Mouse (Mus musculus): ENCODE data around the gene Camsap2. TPM values are rescaled to one million over a fixed set of nuclear protein-coding genes. Genes with fewer than 3 reads are reported as not detected.

The Camsap2 gene
- polyA plus RNA-seq, 1 experiment = 19.6 TPM

GRCm38 (mm10) chr1:136223758-136224342, 122.1 kb downstream of the Camsap2 start:
- 78% methylated on average over 10 of the region's 10 CpGs for WGBS
- no peak overlapping the region for H3K4me3 ChIP-seq (replicated peaks; ENCODE audit: control insufficient read depth, low read depth, low read length)
- H3K27ac ChIP-seq (ENCODE audit: control insufficient read depth, insufficient read depth, low read depth, low read length, poor library complexity) = no peak overlapping the region
- no peaks in the 10 kb centered on the region for H3K4me1 ChIP-seq (ENCODE audit: control insufficient read depth, insufficient read depth, low read length)
- TF ChIP-seq POLR2A (IDR thresholded peaks at IDR 0.05; ENCODE audit: borderline replicate concordance, control insufficient read depth, low read depth, low read length) (no peak), CTCF (IDR thresholded peaks at IDR 0.05; ENCODE audit: control insufficient read depth, insufficient read depth, low read length) (no peak)

DNA sequence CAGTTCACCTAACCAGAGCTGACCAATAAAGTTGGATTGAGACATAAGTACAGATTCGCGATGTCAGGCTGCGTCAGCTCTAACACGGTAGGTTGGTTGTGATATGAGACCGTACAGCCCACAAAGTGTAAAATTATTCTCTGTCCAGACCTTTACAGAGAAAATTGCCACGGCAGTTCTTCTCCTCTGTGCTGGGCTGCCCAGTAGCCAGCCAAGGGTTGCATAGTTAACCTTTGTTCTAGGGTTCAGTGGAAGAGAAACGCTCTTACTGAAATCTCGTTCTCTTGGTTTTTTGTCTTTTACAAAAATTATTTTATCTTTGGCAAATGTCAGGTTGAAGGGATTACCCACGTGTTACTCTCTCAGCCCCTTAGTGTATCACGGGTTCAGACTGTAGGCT, 123.5 kb downstream of the Camsap2 start:
- WGBS = 85% methylated on average over 10 of the region's 10 CpGs
- TF ChIP-seq CTCF (IDR thresholded peaks at IDR 0.05; ENCODE audit: control insufficient read depth, insufficient read depth, low read length) (no peak), POLR2A (IDR thresholded peaks at IDR 0.05; ENCODE audit: borderline replicate concordance, control insufficient read depth, low read depth, low read length) (no peak)

DNA sequence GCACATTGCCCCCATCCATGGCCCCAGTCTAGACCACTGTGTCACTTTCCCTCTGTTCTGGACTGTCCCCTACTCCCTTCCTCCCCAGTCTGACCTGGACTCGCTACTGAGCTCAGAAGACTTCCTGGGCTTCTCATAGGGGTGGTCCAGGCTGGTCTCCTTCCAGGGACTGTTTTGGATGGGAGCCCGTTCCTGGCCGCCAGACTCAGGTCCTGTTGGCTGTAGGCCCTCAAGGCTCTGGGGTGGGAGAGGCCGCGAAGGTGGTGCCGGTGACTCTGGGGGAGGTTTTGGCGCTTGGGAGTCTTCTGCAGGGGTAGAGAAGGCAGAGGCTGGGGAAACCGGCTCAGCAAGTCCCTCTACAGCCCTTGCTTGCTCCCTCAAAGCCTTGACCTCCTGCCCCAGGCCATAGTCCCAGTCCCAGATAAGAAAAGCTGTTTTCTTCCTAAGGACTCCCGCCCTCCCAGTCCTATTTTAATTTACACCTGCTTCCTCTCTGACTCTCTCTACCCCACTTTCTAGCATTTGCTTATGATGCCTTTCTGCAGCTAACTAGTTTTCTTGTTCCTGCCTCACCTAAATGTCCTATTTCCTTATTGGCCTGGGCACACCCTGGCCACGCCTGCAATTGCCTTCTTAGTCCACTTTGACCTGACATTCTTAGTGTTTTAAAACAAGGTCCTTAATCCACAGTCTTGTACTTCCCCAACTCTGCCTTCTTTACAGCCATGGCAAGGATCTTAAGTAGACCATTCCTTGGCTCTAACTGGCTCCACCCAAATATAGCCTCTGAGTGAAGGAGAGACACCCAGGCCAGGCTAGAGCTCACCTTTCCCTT, 125.7 kb downstream of the Camsap2 start:
- Histone ChIP-seq H3K27ac (ENCODE audit: control insufficient read depth, insufficient read depth, low read depth, low read length, poor library complexity) (no peak overlapping the region), H3K4me3 (replicated peaks; ENCODE audit: control insufficient read depth, low read depth, low read length) (no peak overlapping the region), H3K4me1 (ENCODE audit: control insufficient read depth, insufficient read depth, low read length) (no peaks in the 10 kb centered on the region; the same call in 1 of the 2 replicates)
- TF ChIP-seq POLR2A (IDR thresholded peaks at IDR 0.05; ENCODE audit: borderline replicate concordance, control insufficient read depth, low read depth, low read length) = no peak
- no peak for TF ChIP-seq CTCF (IDR thresholded peaks at IDR 0.05; ENCODE audit: control insufficient read depth, insufficient read depth, low read length)
- 68% methylated on average over 10 of the region's 10 CpGs for WGBS

More for the DNA sequence above, 123.5 kb downstream of the Camsap2 start:
- H3K4me1 ChIP-seq (ENCODE audit: control insufficient read depth, insufficient read depth, low read length) = no peaks in the 10 kb centered on the region
- no peak overlapping the region for H3K27ac ChIP-seq (ENCODE audit: control insufficient read depth, insufficient read depth, low read depth, low read length, poor library complexity)
- no peak overlapping the region for H3K4me3 ChIP-seq (replicated peaks; ENCODE audit: control insufficient read depth, low read depth, low read length)

Other genes with a start within 250 kb of the Camsap2 start
- gene Kif21b, start 214.7 kb downstream of the Camsap2 start, polyA plus RNA-seq (2011; ENCODE audit: insufficient read depth, insufficient read length, low replicate concordance, missing spikeins) = 22.5 and 40.5 TPM in 2 replicates
- not detected in 2 replicates for gene Mroh3, start 133.3 kb downstream of the Camsap2 start, polyA plus RNA-seq (2011; ENCODE audit: insufficient read depth, insufficient read length, low replicate concordance, missing spikeins)
- gene Inava, start 111.8 kb downstream of the Camsap2 start, polyA plus RNA-seq (2011; ENCODE audit: insufficient read depth, insufficient read length, low replicate concordance, missing spikeins) = not detected in 2 replicates
- gene Gpr25, start 85.2 kb downstream of the Camsap2 start, polyA plus RNA-seq (2011; ENCODE audit: insufficient read depth, insufficient read length, low replicate concordance, missing spikeins) = not detected in 2 replicates
- gene Ddx59, start 69.2 kb upstream of the Camsap2 start, polyA plus RNA-seq (2011; ENCODE audit: insufficient read depth, insufficient read length, low replicate concordance, missing spikeins) = 2.8 and 3.9 TPM in 2 replicates
- 12.3 and 15.0 TPM in 2 replicates for gene Kif14, start 120.2 kb upstream of the Camsap2 start, polyA plus RNA-seq (2011; ENCODE audit: insufficient read depth, insufficient read length, low replicate concordance, missing spikeins)